Mouse (Mus musculus) liver, adult 10 weeks (tissue): ENCODE measurements around the gene A230050P20Rik. TPM values are rescaled to one million over a fixed set of nuclear protein-coding genes. Genes with fewer than 3 reads are reported as not detected.

Source experiments
- polyA plus RNA-seq: library from polyadenylated mRNA; stranded (reverse); fragments of 350-450 nt; fragmentation: Illumina TruSeq; extraction: RNeasy Lipid Tissue Mini Kit (QIAGEN cat#74804); gene quantifications from one replicate; pipeline ENCODE4 v1.2.3, GENCODE M21; 2014; ENCODE audit warnings: low read depth, low replicate concordance

A230050P20Rik gene
- 19.2 TPM for polyA plus RNA-seq

GRCm38 (mm10) chr9:20868448-20869001 lies at the start of gene A230050P20Rik:
Gene A230050P20Rik, plus strand, starts transcription at chr9:20868642.

GRCm38 (mm10) chr9:20879097-20879792 lies 10.8 kb downstream of the A230050P20Rik start, which contains the start of gene Angptl6:
Gene Angptl6, minus strand, starts transcription at chr9:20879727.

GRCm38 (mm10) chr9:20887704-20888385 lies 19.4 kb downstream of the A230050P20Rik start, which contains the start of gene Ppan:
Gene Ppan, plus strand, starts transcription at chr9:20888175.

GRCm38 (mm10) chr9:20898511-20899073 lies 30.1 kb downstream of the A230050P20Rik start, which contains the start of gene Eif3g:
Gene Eif3g, minus strand, starts transcription at chr9:20898623.

Other genes with a start within 250 kb of the A230050P20Rik start
- 53.6 TPM for gene Ubl5, start 225.8 kb upstream of the A230050P20Rik start, polyA plus RNA-seq
- gene Fbxl12, start 223.9 kb upstream of the A230050P20Rik start, polyA plus RNA-seq, result 2.0 TPM
- 0.50 TPM for gene Pin1, start 216.5 kb upstream of the A230050P20Rik start, polyA plus RNA-seq
- not detected for gene Olfm2, start 122.3 kb upstream of the A230050P20Rik start, polyA plus RNA-seq
- 0.19 TPM for gene Col5a3, start 53.6 kb upstream of the A230050P20Rik start, polyA plus RNA-seq
- gene Rdh8, start 50.1 kb upstream of the A230050P20Rik start, polyA plus RNA-seq, result not detected
- gene Angptl6, start 11.1 kb downstream of the A230050P20Rik start, polyA plus RNA-seq, result 0.58 TPM
- gene Ppan, start 19.5 kb downstream of the A230050P20Rik start, polyA plus RNA-seq, result 0.50 TPM
- 34.0 TPM for gene Eif3g, start 30.0 kb downstream of the A230050P20Rik start, polyA plus RNA-seq
- 1.5 TPM for gene Dnmt1, start 91.2 kb downstream of the A230050P20Rik start, polyA plus RNA-seq
- gene S1pr2, start 108.1 kb downstream of the A230050P20Rik start, polyA plus RNA-seq, result 0.48 TPM
- gene Mrpl4, start 134.1 kb downstream of the A230050P20Rik start, polyA plus RNA-seq, result 1.0 TPM
- gene Icam1, start 147.3 kb downstream of the A230050P20Rik start, polyA plus RNA-seq, result 3.1 TPM
- gene Icam4, start 160.7 kb downstream of the A230050P20Rik start, polyA plus RNA-seq, result not detected
- gene Icam5, start 163.4 kb downstream of the A230050P20Rik start, polyA plus RNA-seq, result not detected
- not detected for gene Zglp1, start 198.5 kb downstream of the A230050P20Rik start, polyA plus RNA-seq
- not detected for gene Gm49373, start 204.5 kb downstream of the A230050P20Rik start, polyA plus RNA-seq
- gene Fdx1l, start 205.0 kb downstream of the A230050P20Rik start, polyA plus RNA-seq, result 2.0 TPM
- gene Gm38431, start 223.4 kb downstream of the A230050P20Rik start, polyA plus RNA-seq, result 0.11 TPM
- gene Raver1, start 223.4 kb downstream of the A230050P20Rik start, polyA plus RNA-seq, result 3.2 TPM